Mouse (Mus musculus): ENCODE data around the gene Rufy3. TPM values are rescaled to one million over a fixed set of nuclear protein-coding genes. Genes with fewer than 3 reads are reported as not detected.

Gene Rufy3
- polyA plus RNA-seq, 1 experiment: 4.9 TPM

GRCm38 (mm10) chr5:88584061-88584460, 19.2 kb downstream of the Rufy3 start:
- H3K4me3 ChIP-seq: no peak overlapping the region
- peaks cover 8% of the 10 kb centered on the region for H3K79me2 ChIP-seq (ENCODE audit: control insufficient read depth, insufficient read depth)
- no peaks in the 10 kb centered on the region for H3K27me3 ChIP-seq (ENCODE audit: control insufficient read depth, insufficient read depth, insufficient read length)
- H3K4me2 ChIP-seq (ENCODE audit: low read depth): no peak overlapping the region
- no peak overlapping the region for H3ac ChIP-seq (ENCODE audit: control insufficient read depth, insufficient read length)
- H3K36me3 ChIP-seq (ENCODE audit: control insufficient read depth, insufficient read depth): no peaks in the 10 kb centered on the region
- TF ChIP-seq E2F4 (IDR thresholded peaks at IDR 0.05; ENCODE audit: insufficient read depth): no peak

DNA sequence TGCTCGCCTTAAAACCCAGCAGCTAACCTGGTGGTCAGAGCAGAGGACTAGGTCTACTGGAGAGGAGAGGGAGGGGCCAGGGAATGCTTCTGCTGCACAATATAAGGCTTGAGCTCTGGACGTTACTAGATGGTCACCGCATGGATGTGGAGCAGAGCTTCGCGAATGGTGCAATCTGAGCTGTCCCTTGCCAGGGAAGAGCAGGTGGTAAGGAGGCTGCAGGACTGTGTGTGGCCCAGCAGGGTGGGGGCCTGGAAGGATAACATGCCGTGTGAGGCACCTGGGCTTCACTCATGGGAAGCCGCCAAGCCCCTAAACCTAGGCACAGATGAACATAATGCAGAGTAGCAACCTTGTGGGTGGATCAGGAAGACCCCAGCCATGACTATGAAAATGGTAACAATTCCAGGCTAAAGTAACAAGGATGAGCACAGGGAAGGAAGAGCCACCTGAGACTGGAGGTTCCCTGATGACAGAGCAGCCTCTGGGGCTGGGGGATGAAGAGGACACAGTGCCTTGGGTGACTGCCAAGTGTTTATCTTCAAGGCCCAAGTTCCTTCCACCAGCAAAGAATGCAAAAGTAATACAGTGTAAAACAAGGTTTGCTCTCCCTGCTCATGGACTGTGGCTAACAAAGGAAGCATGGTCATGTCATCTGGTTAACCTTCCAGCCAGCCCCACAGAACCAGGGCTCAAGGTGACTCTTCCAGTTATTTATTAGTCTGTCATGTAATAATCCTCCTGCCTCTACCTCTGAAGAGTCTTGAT, 21.8 kb downstream of the Rufy3 start:
- no peaks in the 10 kb centered on the region for H3K36me3 ChIP-seq (ENCODE audit: control insufficient read depth, insufficient read depth)
- peaks cover 8% of the 10 kb centered on the region for H3K79me2 ChIP-seq (ENCODE audit: control insufficient read depth, insufficient read depth)
- H3K4me2 ChIP-seq (ENCODE audit: low read depth): no peak overlapping the region
- TF ChIP-seq REST (IDR thresholded peaks at IDR 0.05; ENCODE audit: insufficient read depth, insufficient read length) (no peak), TCF12 (IDR thresholded peaks at IDR 0.05; ENCODE audit: insufficient read depth, poor library complexity, severe bottlenecking) (no peak), MYOD1 (IDR thresholded peaks at IDR 0.05; ENCODE audit: control insufficient read depth in 1 of 3, insufficient read length in 2 of 3, low read depth in 2 of 3) (peak in 1 of 3 experiments; percentile 30), MYOG (IDR thresholded peaks at IDR 0.05; ENCODE audit: control insufficient read depth in 1 of 3, insufficient read depth in 1 of 3, insufficient read length in 2 of 3, low read depth in 2 of 3) (peak in 1 of 3 experiments; percentile 59)
- no peak overlapping the region for H3K4me3 ChIP-seq
- no peak overlapping the region for H3ac ChIP-seq (ENCODE audit: control insufficient read depth, insufficient read length)
- no peaks in the 10 kb centered on the region for H3K27me3 ChIP-seq (ENCODE audit: control insufficient read depth, insufficient read depth, insufficient read length)

DNA sequence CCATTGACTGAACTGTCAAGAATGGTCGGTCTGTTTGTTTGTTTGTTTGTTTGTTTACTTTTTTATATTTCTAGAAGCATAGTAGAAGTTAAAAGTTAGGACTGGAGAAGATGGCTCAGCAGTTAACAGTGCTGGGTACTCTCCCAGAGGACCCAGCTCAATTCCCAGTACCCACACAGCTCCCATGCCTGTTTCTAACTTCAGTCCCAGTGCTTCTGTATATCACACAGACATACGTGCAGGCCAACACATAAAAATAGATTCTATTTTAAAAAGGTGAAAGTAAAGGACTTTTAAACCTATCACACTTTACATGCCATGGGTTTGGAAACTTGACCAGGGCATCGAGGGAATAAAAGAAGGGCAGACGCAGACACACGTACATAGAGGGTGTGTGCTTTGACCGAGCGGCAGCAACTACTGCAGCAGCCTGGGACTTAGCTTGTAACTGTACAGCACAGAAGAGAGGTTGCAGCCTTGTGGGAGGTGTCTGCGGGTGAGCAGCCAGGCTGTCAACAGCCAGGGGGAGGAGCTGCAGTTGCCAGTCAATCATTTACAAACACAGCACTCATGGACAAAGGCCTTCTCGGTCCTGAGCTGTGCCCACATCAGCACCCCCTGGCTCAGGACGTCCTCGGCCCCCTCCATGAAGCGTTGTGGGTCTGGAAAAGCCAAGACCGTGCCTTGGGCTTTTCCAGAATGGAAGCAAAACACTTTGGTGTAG, 22.5 kb downstream of the Rufy3 start:
- H3K36me3 ChIP-seq (ENCODE audit: control insufficient read depth, insufficient read depth): no peaks in the 10 kb centered on the region
- no peak overlapping the region for H3ac ChIP-seq (ENCODE audit: control insufficient read depth, insufficient read length)
- no peaks in the 10 kb centered on the region for H3K27me3 ChIP-seq (ENCODE audit: control insufficient read depth, insufficient read depth, insufficient read length)
- no peak overlapping the region for H3K4me3 ChIP-seq
- TF ChIP-seq REST (IDR thresholded peaks at IDR 0.05; ENCODE audit: insufficient read depth, insufficient read length) (no peak), POLR2A (IDR thresholded peaks at IDR 0.05; ENCODE audit: insufficient read length, low read depth) (no peak), SRF (IDR thresholded peaks at IDR 0.05; ENCODE audit: control insufficient read depth, insufficient read length, low read depth) (no peak)
- H3K79me2 ChIP-seq (ENCODE audit: control insufficient read depth, insufficient read depth): peaks cover 3% of the 10 kb centered on the region
- no peak overlapping the region for H3K4me2 ChIP-seq (ENCODE audit: low read depth)

DNA sequence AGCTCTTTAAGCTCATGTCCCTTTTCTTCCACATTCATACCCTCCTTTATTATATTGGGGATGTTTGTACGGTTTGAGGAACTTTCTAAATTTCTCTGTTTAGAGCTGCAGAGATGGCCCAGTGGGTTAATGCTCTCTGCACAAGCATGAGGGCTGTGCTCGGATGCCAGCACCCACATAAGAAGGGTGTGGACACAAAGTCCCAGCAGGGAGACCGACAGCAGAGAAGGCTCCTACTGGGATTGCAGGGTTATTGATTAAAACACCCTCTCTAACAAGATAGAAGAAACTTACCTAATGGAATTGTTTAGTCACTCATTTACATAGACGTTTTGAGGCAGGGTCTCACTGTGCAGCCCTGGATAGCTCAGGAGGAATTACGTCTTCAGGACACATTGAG, 23.6 kb downstream of the Rufy3 start:
- H3K36me3 ChIP-seq (ENCODE audit: control insufficient read depth, insufficient read depth): no peaks in the 10 kb centered on the region
- no peaks in the 10 kb centered on the region for H3K79me2 ChIP-seq (ENCODE audit: control insufficient read depth, insufficient read depth)
- no peak overlapping the region for H3K4me3 ChIP-seq
- TF ChIP-seq USF1 (IDR thresholded peaks at IDR 0.05; ENCODE audit: low read depth) (no peak), MAX (IDR thresholded peaks at IDR 0.05; ENCODE audit: low read depth) (no peak), POLR2AphosphoS2 (IDR thresholded peaks at IDR 0.05; ENCODE audit: insufficient read length, low read depth) (no peak), TCF3 (IDR thresholded peaks at IDR 0.05; ENCODE audit: insufficient read length, low read depth) (no peak), REST (IDR thresholded peaks at IDR 0.05; ENCODE audit: insufficient read depth, insufficient read length) (no peak), MYOG (IDR thresholded peaks at IDR 0.05; ENCODE audit: control insufficient read depth in 1 of 3, insufficient read depth in 1 of 3, insufficient read length in 2 of 3, low read depth in 2 of 3) (no peak), E2F4 (IDR thresholded peaks at IDR 0.05; ENCODE audit: insufficient read depth) (no peak)
- H3K4me2 ChIP-seq (ENCODE audit: low read depth): no peak overlapping the region
- no peaks in the 10 kb centered on the region for H3K27me3 ChIP-seq (ENCODE audit: control insufficient read depth, insufficient read depth, insufficient read length)
- H3ac ChIP-seq (ENCODE audit: control insufficient read depth, insufficient read length): no peak overlapping the region

DNA sequence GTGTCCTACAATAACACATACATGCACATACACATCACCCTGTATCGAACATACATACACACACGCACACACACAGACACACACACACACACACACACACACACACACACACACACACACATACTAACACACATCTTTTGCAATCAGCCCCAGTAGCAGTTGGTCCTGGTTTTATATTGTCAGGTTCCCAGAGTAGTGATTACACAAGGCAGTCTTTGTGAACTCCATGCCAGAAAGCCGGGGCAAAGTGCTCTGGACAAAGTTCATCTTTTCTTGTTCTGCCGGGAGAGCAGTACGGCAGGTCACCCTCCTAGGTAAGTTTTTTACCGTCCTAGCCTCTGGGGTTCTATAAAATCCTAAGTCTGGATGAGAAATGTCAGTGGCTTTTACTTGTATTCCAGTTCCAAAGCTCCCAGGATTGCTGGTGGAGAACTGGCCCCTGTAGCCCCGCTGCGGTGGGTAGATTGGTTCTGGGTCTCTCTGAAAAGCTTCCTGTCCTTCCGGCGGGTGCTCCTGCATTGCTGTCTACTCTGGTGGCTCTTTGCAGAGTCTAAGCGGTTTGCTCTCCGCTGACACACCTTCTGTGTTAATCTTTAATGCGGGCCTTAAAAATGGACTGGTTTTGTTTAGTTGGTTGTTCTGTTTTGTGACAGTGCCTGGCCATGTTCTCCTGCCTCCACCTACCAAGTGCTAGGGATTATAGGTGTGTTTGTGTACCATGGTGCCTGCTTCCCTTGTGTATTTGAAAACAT, 28.8 kb downstream of the Rufy3 start:
- Histone ChIP-seq H3K27me3 (ENCODE audit: control insufficient read depth, insufficient read depth, insufficient read length) (no peaks in the 10 kb centered on the region), H3K36me3 (ENCODE audit: control insufficient read depth, insufficient read depth) (no peaks in the 10 kb centered on the region), H3K4me3 (no peak overlapping the region), H3ac (ENCODE audit: control insufficient read depth, insufficient read length) (no peak overlapping the region), H3K4me2 (ENCODE audit: low read depth) (no peak overlapping the region), H3K79me2 (ENCODE audit: control insufficient read depth, insufficient read depth) (no peaks in the 10 kb centered on the region)
- TF ChIP-seq MAX (IDR thresholded peaks at IDR 0.05; ENCODE audit: low read depth) (no peak), CEBPB (IDR thresholded peaks at IDR 0.05; ENCODE audit: insufficient read depth, poor library complexity, severe bottlenecking) (no peak), SRF (IDR thresholded peaks at IDR 0.05; ENCODE audit: control insufficient read depth, insufficient read length, low read depth) (no peak), TCF3 (IDR thresholded peaks at IDR 0.05; ENCODE audit: insufficient read length, low read depth) (no peak), MYOD1 (IDR thresholded peaks at IDR 0.05; ENCODE audit: control insufficient read depth in 1 of 3, insufficient read length in 2 of 3, low read depth in 2 of 3) (no peak), USF1 (IDR thresholded peaks at IDR 0.05; ENCODE audit: low read depth) (no peak), E2F4 (IDR thresholded peaks at IDR 0.05; ENCODE audit: insufficient read depth) (no peak), MYOG (IDR thresholded peaks at IDR 0.05; ENCODE audit: control insufficient read depth in 1 of 3, insufficient read depth in 1 of 3, insufficient read length in 2 of 3, low read depth in 2 of 3) (no peak), TCF12 (IDR thresholded peaks at IDR 0.05; ENCODE audit: insufficient read depth, poor library complexity, severe bottlenecking) (no peak), REST (IDR thresholded peaks at IDR 0.05; ENCODE audit: insufficient read depth, insufficient read length) (no peak), POLR2A (IDR thresholded peaks at IDR 0.05; ENCODE audit: insufficient read length, low read depth) (no peak), POLR2AphosphoS2 (IDR thresholded peaks at IDR 0.05; ENCODE audit: insufficient read length, low read depth) (no peak)

Measured in myocyte (in vitro differentiated cells).